Mouse (Mus musculus) thymus, postnatal 36 days (tissue): ENCODE data around the gene Pgm3.
A peak's percentile ranks its signal among the peaks of the same experiment; 100 is the strongest.
"Not testable (repeated sequence)": the region's sequence is repeated elsewhere in the genome, so short reads cannot be mapped to it uniquely, and the experiment has no call there.

ENCODE experiments used
- DNase-seq, 2 experiments: peaks; one replicate each; pipeline ENCODE4 v3.0.0; 2022; ENCODE audit warnings: mixed read lengths in 2 of 2

Gene Pgm3

DNA sequence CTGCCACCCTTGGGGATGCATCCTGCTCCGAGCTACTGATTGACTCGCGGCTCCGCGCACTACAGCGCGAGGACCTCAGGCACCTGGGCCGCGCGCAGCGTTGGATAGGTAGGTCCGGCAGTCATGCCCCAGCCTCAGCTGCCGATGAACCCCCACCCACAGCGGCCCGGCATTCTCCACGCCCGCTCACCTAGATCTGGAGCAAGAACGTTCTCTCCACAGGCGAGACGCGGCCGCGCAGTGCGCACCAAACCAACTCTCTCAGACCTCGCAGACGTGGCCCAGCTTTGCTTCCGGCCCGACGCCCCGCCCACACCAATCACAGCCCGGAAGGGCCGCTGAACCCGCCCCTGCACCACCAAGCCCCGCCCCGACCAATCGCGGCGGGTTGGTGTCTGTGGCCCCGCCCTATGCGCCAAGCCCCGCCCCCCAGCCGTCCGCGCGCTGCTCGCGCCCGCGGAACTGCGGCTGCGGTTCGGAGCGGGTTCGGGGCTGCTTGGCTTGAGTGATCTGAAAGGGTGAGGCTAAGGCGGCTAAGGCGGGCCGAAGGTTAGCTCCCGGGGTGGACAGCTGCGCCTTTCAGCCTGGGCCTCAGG, at the start of gene Pgm3, which contains the start of gene Rwdd2a:
Gene Pgm3, minus strand, starts transcription at position 303 of the 596 bp plus-strand sequence.
Gene Rwdd2a, plus strand, starts transcription at position 452 of the 596 bp plus-strand sequence.
- peak; percentile 97 for DNase-seq

DNA sequence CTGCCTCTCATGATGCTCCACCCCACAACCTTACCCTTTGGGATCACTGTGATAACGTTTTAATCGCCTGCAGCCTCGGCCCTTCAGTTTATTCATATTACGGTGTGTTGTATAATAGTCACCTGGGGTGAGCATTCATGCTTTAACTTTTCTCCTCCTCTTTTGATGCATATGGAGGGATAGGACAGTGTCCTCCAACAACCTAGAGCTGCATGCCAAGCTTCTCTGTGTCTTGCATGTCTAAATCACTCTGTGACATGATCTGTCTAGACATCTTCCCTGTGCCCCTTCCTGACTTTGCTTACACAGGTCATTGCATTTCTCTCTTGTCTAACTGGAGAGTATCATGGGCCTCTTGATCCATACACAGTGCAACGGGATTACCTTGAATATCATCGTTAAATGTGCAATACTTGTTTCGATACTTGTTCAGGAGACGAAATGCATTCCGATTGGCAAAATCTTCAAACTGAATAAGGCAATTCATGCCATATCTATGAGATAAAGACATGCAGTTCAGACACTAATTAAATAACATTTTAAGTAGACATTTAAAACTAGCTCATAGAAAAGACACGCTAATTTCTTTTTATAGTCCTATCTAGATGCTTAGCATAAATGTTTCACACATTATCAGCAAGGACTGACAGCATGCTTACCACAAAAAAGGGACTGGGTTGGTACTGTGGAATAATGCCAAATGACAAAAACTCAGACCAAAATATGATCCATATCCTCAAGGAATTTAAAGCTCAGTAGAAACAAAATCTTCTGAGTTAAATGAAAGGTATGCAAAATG, 47.9 kb upstream of the Pgm3 start:
- no peak for DNase-seq

DNA sequence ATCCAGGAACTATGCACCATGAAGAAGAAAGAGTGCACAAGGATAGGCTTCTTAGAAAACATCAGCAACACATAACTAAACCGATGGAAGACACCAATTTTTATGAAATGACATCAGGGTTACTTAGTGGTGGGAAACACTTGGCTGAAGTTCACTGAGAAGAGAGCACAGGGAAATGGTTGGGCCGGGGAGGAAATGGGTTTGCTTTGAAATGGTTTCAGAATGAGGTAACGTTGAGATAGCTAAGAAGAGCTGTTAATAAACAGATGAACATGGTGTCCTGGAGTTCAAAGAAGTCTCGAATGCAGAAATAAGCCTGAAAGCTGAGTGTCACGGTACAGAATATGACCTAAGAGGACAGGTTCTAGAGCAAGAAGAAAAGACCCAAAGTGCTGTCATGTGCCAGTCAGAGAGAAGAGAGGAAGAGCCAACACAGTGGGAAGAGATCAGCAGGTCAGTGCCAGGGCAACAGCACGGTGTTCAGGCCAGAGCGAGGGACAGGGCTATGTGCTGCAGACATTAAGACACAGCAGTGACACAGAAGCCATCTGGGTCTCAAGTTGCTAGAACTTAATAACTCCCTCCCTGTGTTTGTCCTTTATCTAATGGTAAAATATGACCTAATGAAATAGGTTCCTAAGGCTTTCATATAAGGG, 46.3 kb upstream of the Pgm3 start:
- no peak for DNase-seq

DNA sequence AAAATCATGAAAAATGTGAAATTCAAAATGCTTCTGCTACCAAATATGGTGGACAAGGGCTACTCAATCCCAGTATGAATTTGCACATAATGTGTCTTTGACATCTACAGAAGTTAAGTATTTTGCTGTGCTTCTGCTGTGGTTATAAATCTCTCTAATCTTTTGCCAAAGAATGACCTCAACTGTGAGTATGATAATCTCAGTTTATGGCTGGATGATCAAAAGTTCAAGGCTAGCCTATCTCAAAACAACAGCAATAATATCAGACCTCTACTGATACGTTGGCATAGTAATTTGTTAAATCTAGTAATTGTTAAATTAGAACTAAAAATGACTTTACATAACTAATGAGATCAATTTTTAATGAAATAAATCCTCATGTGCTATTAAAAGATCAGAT, 44.1 kb upstream of the Pgm3 start:
- no peak for DNase-seq

DNA sequence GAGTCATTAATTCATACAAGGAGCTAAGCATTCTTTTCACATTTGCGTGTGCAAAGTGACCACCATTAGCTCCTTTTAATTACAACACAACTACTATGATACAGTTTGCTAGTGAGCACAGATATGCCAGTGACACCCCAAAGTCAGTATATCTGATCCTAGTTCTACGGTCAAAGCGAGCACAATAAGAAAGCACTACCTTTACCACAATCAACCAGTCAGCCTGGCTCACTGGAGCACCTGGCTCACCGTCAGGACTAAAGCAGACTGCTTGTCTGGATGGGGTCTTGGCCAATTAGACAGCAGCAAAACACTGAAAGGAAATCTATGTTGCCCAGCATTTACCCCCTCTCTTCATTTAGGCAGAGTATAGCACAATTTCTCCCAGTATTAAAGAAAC, 40.4 kb upstream of the Pgm3 start:
- no peak for DNase-seq

DNA sequence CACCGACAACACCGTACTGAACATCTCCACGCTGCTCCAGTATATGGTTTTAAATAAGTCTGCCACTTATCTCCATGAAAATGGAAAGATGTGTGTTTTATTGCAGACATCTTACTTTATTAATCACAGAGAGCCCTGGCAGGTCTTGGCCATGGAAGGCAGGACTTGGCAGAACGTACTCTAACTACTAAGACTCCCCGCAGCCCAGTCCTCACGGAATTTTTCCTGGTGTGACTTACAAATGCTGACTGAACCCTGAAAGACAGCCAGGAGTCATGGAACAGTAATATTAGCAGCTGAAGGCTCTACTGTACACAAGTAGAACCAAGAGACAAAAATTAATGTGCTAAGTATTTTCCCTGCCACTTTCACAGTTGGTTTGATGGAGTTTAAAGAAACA, 34.1 kb upstream of the Pgm3 start:
- DNase-seq: no peak

DNA sequence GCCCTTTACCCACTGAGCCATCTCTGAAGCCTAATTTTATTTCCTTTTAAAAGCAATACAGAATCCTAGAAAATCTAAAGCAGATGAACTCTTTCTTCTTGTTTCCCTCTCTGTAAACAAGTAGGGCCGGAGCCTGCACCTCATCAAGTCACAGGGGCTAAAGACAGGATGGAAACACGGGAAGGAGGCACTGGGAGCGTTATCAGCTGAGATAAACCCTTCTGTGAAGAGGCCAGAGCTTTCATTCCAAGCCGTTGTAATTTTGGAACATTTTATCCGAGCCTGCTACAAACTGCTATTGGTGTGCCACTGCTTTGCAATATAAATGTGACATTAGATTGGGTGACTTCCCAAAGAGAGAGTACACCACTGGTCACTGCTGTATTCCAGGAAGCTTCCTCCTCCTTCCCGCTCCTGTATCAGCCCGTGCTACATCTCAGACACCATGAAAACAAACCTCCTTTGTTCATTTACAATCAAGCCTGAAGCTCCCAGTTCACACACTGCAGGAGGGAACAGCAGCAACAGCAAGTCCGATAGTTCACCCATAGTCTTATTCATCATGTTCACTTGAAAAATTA, 28.2 kb upstream of the Pgm3 start:
- DNase-seq: no peak

DNA sequence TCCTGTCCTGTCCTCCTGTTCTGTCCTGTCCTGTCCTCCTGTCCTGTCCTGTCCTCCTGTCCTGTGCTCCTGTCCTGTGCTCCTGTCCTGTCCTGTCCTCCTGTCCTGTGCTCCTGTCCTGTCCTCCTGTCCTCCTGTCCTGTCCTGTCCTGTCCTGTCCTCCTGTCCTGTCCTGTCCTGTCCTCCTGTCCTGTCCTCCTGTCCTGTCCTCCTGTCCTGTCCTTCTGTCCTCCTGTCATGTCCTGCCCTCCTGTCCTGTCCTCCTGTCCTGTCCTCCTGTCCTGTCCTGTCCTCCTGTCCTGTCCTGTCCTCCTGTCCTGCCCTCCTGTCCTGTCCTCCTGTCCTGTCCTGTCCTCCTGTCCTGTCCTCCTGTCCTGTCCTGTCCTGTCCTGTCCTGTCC, 25.3 kb upstream of the Pgm3 start:
- not testable (repeated sequence) for DNase-seq

DNA sequence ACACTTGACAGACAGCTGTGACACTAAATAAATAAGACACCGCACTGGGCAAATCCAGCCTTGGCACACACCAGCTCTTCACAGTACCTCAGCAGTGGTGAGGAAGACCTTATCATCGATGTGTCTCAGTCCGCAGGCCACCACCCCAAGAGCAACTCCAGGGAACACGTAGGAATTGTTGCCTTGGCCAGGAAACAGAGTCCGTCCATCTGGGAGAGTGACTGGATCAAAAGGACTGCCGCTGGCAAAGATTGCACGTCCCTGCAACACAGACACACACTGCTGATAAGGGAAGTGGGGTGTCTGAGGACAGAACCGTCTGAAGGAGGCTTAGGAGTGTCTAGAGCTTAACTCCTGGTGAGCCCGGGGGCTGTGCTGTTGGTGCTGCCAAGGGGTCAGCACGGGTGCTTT, 22.7 kb upstream of the Pgm3 start:
- DNase-seq: not testable (repeated sequence)

DNA sequence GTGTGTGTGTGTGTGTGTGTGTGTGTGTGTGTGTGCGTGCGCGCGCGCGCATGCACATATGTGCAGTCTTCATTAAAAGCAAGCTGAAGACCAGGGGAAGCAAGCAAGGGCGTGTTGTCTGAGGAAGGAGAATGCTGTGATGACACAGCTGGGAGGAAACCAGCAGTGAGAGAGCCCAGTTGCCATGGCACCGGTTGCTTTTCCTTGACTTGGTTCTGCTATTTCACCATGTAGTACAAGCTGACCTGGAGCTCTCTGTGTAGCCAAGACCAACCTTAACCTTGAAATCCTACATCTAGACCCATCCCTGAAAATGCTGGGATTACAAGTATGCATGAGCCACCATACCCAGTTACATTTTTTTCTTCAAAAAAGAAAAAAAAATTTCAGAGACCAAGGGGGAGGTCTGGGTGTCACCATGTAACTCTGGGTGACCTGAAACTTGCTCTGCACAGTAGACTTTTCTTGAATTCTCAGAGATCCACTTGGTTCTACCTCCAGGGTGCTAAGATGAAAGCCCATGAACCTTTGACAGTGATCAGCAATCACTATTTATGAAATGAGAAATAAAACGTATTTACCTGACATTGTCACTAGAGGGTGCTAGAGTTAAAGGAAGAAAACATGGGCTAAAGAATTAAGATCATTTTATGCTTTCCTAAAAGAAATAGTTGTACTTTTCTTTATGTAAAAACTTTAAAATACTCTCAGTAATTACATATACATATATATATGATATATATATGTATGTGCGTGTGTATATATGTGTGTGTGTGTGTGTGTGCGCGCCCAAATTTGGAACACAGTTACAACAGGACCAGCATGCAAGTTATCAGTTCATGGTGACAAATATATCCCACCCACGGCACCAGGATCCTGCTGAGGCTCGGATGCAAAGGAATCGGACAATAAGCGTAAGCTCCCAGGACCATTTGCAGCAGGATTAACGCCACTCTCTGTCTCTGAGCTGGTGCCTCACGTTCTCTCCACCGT, 21.3 kb upstream of the Pgm3 start:
- DNase-seq: no peak

DNA sequence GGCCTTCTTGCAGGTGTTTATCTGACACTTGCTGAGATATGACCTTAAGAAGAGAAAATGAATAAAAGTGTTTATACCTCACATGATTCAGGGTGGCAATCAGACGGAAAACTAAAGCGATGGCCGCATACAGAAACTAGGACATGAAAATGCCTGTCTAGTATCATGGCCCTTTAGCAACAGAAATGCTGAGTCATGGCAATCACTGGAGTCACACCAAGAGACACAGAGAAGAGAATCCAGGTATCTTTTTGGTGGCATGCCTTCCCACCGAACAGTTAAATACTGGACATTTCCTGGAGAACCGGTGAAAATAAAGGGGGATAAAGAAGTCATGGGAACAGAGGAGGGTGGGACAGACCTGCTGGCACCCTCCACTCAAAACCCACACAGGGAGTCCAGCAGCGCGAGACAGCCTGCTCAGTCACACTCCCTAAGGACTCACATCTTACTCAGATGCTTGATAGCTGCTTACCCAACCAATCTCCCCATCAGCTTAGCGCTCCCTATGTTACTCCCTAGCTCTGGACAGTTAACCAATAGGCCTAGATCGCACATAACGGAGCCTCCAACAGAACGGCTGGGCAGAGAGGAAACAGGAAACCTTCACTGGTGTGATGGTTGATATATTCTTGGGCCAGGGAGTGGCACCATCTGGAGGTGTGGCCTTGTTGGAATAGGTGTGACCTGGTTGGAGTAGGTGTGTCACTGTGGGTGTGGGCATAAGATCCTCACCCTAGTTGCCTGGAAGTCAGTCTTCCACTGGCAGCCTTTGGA, 15.6 kb upstream of the Pgm3 start:
- no peak for DNase-seq

DNA sequence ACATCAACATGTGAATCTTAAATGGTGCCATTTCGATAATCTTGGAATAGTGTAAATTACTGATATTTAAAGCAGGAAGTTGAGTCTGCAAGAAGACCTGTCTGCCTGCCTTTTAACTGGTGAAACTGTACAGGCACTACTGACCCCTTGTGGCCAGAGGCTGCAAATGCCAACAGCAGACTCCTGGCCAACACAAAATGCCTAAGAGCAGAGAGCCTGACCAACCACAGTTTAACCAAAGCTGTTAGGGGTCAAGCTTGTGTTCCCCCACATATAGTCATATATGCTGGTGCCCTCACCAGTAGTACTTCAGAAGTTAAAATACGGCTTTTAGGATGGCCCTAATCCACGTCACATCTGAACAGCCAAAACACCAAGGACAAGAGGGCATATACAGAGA, 12.1 kb upstream of the Pgm3 start:
- peak; percentile 63 to 69 for DNase-seq

DNA sequence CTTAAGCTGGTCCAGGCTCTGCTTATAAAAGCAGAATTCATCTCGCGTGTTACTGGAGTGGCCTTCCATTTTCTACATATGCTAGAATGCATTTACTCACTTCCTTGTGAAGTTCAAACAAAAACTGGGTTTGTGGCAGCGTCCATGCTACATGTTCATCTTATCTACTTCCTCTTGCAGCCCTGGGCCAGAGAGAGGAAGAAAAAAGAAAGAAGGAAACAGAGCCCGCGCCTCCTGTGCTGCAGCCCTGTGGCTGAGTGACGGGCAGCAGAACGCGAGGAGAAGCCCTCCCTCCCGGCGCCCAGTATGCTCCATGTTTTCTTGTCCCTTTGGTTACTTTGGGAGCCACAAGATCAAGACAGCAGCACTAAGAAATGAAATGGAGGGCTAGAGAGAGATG, 8.0 kb upstream of the Pgm3 start:
- DNase-seq: peak in 1 of 2 experiments; percentile 12

DNA sequence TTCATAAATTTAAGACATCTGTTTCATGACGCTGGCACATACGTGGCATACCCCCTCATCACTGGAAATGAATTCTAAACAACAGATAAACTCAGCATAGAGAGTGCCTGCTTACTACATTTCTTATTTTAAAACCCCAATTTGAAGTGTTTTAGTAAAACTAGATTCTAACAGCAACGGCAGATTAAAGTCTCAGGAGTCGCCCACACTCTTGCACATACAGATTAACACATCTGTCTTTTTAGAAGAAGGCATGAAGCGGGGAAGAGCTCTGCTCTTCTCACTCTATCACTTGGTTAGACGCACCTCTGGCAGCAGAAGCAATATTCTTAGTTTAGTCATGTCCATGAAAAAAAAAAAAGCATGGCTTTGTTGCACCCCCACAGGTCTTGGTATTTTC, 3.5 kb upstream of the Pgm3 start:
- DNase-seq: no peak

DNA sequence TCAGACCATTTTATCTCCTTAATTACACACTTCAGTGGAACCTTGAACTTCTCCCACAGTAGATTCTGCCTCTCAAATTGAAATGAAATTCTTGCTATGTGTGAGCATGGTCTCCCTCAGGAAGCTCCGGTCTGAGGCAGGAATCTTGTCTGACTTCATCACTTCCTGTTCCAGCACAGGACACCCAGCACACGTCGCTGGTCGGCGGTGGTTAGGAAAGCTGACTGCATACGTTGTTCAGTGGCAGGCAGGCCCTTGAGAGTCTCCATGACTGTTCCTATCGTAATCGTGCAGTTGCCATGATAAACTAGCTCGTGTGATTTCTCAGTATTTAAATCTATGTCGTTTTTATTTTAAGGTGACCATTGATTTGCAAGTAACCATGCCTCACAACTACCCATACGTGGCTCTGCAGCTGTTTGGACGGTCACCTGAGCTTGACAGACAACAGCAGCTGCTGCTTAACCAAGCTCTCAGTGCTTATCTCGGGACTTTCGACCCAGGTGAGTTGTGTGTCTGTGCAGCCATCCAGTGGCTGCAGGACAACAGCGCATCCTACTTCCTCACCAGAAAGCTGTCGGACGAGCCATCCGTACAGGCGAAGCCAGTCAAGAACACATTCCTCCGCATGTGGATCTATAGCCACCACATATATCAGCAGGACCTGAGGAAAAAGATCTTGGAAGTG, 2.1 kb upstream of the Pgm3 start:
- no peak for DNase-seq

DNA sequence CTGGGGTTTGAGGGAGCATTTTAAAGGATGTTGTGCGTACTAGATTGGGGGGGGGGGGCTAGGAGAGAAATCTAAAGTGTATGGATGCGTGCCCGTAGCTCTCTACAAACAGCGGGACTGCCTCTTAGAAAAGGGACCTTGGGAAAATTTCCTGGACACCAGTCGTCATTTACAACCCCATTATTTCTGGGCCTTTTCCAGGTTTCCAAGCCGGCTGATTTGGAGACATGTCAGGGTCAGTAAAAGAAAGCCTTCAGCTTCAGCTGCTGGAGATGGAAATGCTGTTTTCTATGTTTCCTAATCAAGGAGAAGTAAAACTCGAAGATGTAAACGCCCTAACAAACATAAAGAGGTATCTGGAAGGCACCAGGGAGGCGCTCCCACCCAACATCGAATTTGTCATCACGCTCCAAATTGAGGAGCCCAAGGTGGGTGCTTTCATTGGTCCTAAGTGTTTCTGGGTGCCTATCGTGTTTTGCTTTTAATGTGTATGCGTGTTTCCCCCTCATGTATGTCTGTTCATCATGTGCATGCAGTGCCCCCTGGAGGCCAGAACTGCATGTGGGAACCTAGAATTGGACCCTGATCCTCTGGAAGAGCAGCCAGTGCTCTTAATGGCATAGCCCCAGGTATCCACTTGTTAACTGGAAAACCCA, 1.1 kb upstream of the Pgm3 start:
- DNase-seq: peak; percentile 83 to 87

DNA sequence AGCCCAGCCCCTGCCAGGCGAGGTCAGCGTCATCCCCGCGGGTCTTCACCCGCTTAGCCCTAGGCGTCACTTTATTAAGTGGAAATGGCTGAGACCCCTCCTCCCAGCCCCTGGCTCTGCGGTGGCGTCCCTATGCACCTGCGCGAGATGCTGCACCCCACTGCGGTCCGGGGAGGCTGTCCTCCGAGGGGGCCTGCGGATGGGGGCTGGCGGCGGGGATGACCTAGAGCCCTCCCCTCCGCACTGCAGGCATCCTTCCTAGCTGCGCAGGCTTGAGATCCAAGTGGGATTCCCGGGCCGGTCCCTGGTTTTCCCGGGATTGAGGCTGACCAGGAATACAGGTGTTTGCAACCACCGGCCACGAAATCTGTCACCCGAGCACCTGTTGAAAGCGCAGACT, 554 bp upstream of the Pgm3 start:
- no peak for DNase-seq

DNA sequence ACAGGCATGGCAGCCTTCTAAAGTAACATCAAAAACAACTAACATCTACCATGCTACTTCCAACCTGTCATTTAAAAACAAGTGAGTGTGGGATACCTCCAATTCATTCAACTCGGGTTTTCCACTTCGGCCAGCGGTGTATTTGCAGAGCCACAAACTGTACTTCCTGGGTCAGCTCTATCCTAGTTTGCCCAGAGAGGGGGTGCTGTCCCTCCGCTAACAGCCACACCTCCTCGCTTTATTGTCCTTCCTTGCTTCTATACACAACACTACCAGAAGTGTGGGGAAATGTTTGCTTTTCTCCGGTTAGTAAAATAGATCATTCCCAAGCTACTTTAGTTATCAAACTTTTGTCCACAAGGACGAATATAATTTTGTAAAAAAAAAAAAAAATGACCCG, 696 bp downstream of the Pgm3 start:
- DNase-seq: no peak

DNA sequence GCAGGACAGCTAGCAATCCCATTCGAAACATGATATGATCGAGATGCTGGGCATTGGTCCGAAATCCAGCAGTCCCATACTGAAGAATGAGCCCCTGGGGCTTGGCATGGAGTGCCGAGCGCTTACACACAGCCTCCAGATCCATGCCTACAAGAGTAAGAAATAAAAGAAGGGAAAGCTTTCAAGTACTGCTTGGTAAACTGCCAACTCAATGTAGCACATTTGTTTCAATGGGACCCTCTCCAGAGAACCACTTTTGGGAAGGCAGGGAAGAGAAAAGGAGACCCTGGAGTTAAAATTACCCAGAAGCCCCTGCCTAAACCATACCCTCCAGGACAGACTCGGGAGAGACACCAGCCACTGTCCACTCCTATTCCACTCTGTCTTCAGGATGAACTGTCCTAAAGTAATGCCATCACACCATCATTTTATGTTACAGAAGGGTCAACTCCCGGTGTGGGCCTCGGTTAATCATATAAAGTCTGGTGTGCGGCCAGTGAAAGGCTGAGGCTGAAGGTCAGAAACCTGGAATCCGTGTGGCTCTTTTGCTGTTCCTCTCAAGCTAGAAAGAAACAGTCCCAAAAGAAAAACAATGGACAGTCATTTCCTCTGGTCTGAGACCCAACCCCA, 1.3 kb downstream of the Pgm3 start:
- no peak for DNase-seq
